Comparison of ENCODE assay signal across 30 mouse cellular contexts in the genomic region with DNA sequence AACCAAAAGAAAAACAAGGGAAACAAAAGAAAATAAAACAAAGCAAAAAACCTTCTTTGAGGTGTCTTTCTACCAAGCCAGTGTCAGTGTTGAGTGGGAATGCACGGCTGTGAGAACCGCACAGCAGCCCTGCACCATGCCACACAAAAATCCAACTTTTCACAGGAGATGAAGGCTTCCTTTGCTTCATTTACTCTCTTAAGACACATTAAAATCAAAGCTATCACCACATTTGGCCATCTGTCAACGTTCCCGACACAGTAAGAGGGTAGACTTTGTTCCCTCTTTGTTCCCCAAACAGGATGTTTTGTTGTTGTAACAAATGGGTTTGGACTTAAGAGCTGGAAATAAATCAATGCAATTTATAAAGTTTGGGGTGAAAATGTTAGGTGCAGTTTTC.
DNase-seq lines count a peak whose midpoint lies in the region; ATAC-seq lines count a peak whose summit lies in the region.
"Had no signal": no experiment of that assay in that cellular context is flagged by ENCODE, and none has a peak within 500 bp of the region (broad histone marks: within the 10 kb centered on the region; RNA-seq: fewer than 3 reads in every experiment).

No protein-coding gene starts in this region.

- ATAC-seq in embryonic facial prominence, embryonic 14.5 days (ENCODE audit: low read depth) = no peak; the same call in 1 of the 2 replicates
- ATAC-seq in hindbrain, embryonic 11.5 days (ENCODE audit: low FRiP score) = peak; percentile 75
- ATAC-seq in hindbrain, embryonic 14.5 days (ENCODE audit: low FRiP score) = no peak
- peak; percentile 39; the same call in 1 of the 2 replicates for ATAC-seq in neural tube, embryonic 12.5 days (ENCODE audit: low FRiP score, low read depth)
- ATAC-seq in neural tube, embryonic 15.5 days (ENCODE audit: low FRiP score) = no peak
- ATAC-seq: intestine, embryonic 16.5 days; midbrain, embryonic 13.5 days had no signal

- H3K27ac ChIP-seq in embryonic facial prominence, embryonic 14.5 days (replicated peaks; ENCODE audit: low read depth, low read length) = no peak overlapping the region
- no peak overlapping the region for H3K27ac ChIP-seq in embryonic facial prominence, embryonic 10.5 days (replicated peaks)
- H3K27ac ChIP-seq in hindbrain, embryonic 11.5 days (ENCODE audit: low read depth, low read length) = no peak overlapping the region; the same call in 1 of the 2 replicates
- no peak overlapping the region for H3K27ac ChIP-seq in hindbrain, embryonic 14.5 days
- no peak overlapping the region for H3K27ac ChIP-seq in neural tube, embryonic 12.5 days
- H3K27ac ChIP-seq in neural tube, embryonic 15.5 days (replicated peaks) = no peak overlapping the region
- H3K27ac ChIP-seq: gastrocnemius, adult 2 months; heart, adult 2 months; heart, embryonic 13.5 days; left cerebral cortex, adult 2 months; limb, embryonic 13.5 days; lung, embryonic 15.5 days; midbrain, embryonic 13.5 days; stomach, postnatal 0 days had no signal

- no peaks in the 10 kb centered on the region for H3K27me3 ChIP-seq in embryonic facial prominence, embryonic 14.5 days (replicated peaks; ENCODE audit: control insufficient read depth, insufficient read depth, low read length)
- H3K27me3 ChIP-seq in embryonic facial prominence, embryonic 10.5 days (replicated peaks; ENCODE audit: low read depth, poor library complexity, severe bottlenecking) = no peaks in the 10 kb centered on the region
- H3K27me3 ChIP-seq in hindbrain, embryonic 11.5 days (ENCODE audit: control insufficient read depth, insufficient read depth, low read length) = no peaks in the 10 kb centered on the region
- H3K27me3 ChIP-seq in hindbrain, embryonic 14.5 days (ENCODE audit: control insufficient read depth, insufficient read depth, low read length) = no peaks in the 10 kb centered on the region
- no peaks in the 10 kb centered on the region for H3K27me3 ChIP-seq in neural tube, embryonic 12.5 days (replicated peaks)
- no peaks in the 10 kb centered on the region for H3K27me3 ChIP-seq in neural tube, embryonic 15.5 days (replicated peaks)
- H3K27me3 ChIP-seq: CH12.LX; heart, embryonic 13.5 days; limb, embryonic 13.5 days; lung, embryonic 15.5 days; midbrain, embryonic 13.5 days had no signal

- no peak overlapping the region for H3K9ac ChIP-seq in embryonic facial prominence, embryonic 14.5 days (ENCODE audit: low read depth, low read length)
- H3K9ac ChIP-seq in hindbrain, embryonic 11.5 days (ENCODE audit: low read depth, low read length) = no peak overlapping the region
- no peak overlapping the region for H3K9ac ChIP-seq in hindbrain, embryonic 14.5 days
- no peak overlapping the region for H3K9ac ChIP-seq in neural tube, embryonic 12.5 days
- no peak overlapping the region for H3K9ac ChIP-seq in neural tube, embryonic 15.5 days (replicated peaks)
- H3K9ac ChIP-seq: heart, embryonic 13.5 days; limb, embryonic 13.5 days; lung, embryonic 15.5 days; midbrain, embryonic 13.5 days had no signal

- H3K4me2 ChIP-seq in embryonic facial prominence, embryonic 14.5 days (ENCODE audit: low read depth, low read length) = no peak overlapping the region
- H3K4me2 ChIP-seq in hindbrain, embryonic 11.5 days (replicated peaks; ENCODE audit: low read depth, low read length) = no peak overlapping the region
- H3K4me2 ChIP-seq in hindbrain, embryonic 14.5 days (replicated peaks) = no peak overlapping the region
- no peak overlapping the region for H3K4me2 ChIP-seq in neural tube, embryonic 12.5 days (replicated peaks)
- no peak overlapping the region for H3K4me2 ChIP-seq in neural tube, embryonic 15.5 days
- H3K4me2 ChIP-seq: heart, embryonic 13.5 days; limb, embryonic 13.5 days; liver, embryonic 11.5 days; lung, embryonic 15.5 days; midbrain, embryonic 13.5 days had no signal

- no peaks in the 10 kb centered on the region for H3K4me1 ChIP-seq in embryonic facial prominence, embryonic 14.5 days (ENCODE audit: control insufficient read depth, insufficient read depth, low read length)
- H3K4me1 ChIP-seq in embryonic facial prominence, embryonic 10.5 days = 0 out of 2 replicates have a peak, but pooled peaks cover 2% of the 10 kb centered on the region
- no peaks in the 10 kb centered on the region for H3K4me1 ChIP-seq in hindbrain, embryonic 11.5 days (replicated peaks; ENCODE audit: control insufficient read depth, insufficient read depth, low read length)
- no peaks in the 10 kb centered on the region for H3K4me1 ChIP-seq in hindbrain, embryonic 14.5 days (replicated peaks; ENCODE audit: control insufficient read depth, insufficient read depth, low read length)
- H3K4me1 ChIP-seq in neural tube, embryonic 12.5 days = no peaks in the 10 kb centered on the region; the same call in 1 of the 2 replicates
- H3K4me1 ChIP-seq in neural tube, embryonic 15.5 days = no peaks in the 10 kb centered on the region
- H3K4me1 ChIP-seq: heart, embryonic 13.5 days; limb, embryonic 13.5 days; lung, embryonic 15.5 days had no signal

- H3K4me3 ChIP-seq in embryonic facial prominence, embryonic 14.5 days (ENCODE audit: low read depth, low read length) = no peak overlapping the region
- no peak overlapping the region for H3K4me3 ChIP-seq in embryonic facial prominence, embryonic 10.5 days
- no peak overlapping the region for H3K4me3 ChIP-seq in hindbrain, embryonic 11.5 days (ENCODE audit: low read depth, low read length)
- no peak overlapping the region for H3K4me3 ChIP-seq in hindbrain, embryonic 14.5 days (replicated peaks; ENCODE audit: low read length)
- H3K4me3 ChIP-seq in neural tube, embryonic 12.5 days = no peak overlapping the region
- no peak overlapping the region for H3K4me3 ChIP-seq in neural tube, embryonic 15.5 days (replicated peaks)
- H3K4me3 ChIP-seq: gastrocnemius, adult 2 months; heart, adult 2 months; heart, embryonic 13.5 days; left cerebral cortex, adult 2 months; limb, embryonic 13.5 days; lung, embryonic 15.5 days; midbrain, embryonic 13.5 days had no signal

- no peaks in the 10 kb centered on the region for H3K36me3 ChIP-seq in embryonic facial prominence, embryonic 14.5 days (ENCODE audit: control insufficient read depth, insufficient read depth, low read length)
- H3K36me3 ChIP-seq in embryonic facial prominence, embryonic 10.5 days (replicated peaks) = no peaks in the 10 kb centered on the region
- H3K36me3 ChIP-seq in hindbrain, embryonic 11.5 days (ENCODE audit: control insufficient read depth, insufficient read depth, low read length) = no peaks in the 10 kb centered on the region
- no peaks in the 10 kb centered on the region for H3K36me3 ChIP-seq in hindbrain, embryonic 14.5 days (replicated peaks; ENCODE audit: control insufficient read depth, insufficient read depth)
- H3K36me3 ChIP-seq in neural tube, embryonic 12.5 days = no peaks in the 10 kb centered on the region
- H3K36me3 ChIP-seq in neural tube, embryonic 15.5 days = no peaks in the 10 kb centered on the region
- H3K36me3 ChIP-seq: heart, embryonic 13.5 days; limb, embryonic 13.5 days; lung, embryonic 15.5 days; midbrain, embryonic 13.5 days had no signal

- 66% methylated on average over 4 of the region's 4 CpGs for WGBS in embryonic facial prominence, embryonic 14.5 days
- 68% methylated on average over 4 of the region's 4 CpGs for WGBS in embryonic facial prominence, embryonic 10.5 days
- WGBS in hindbrain, embryonic 11.5 days = 22% methylated on average over 4 of the region's 4 CpGs
- WGBS in hindbrain, embryonic 14.5 days = 11% methylated on average over 4 of the region's 4 CpGs
- WGBS in neural tube, embryonic 12.5 days = 17% methylated on average over 4 of the region's 4 CpGs
- WGBS in neural tube, embryonic 15.5 days = 18% methylated on average over 4 of the region's 4 CpGs

- no peaks in the 10 kb centered on the region for H3K9me3 ChIP-seq in embryonic facial prominence, embryonic 14.5 days (ENCODE audit: control insufficient read depth, low read length)
- H3K9me3 ChIP-seq in embryonic facial prominence, embryonic 10.5 days = no peaks in the 10 kb centered on the region
- no peaks in the 10 kb centered on the region for H3K9me3 ChIP-seq in hindbrain, embryonic 11.5 days (ENCODE audit: control insufficient read depth, low read length)
- no peaks in the 10 kb centered on the region for H3K9me3 ChIP-seq in hindbrain, embryonic 14.5 days (ENCODE audit: control insufficient read depth, low read length)
- H3K9me3 ChIP-seq in neural tube, embryonic 12.5 days = no peaks in the 10 kb centered on the region
- H3K9me3 ChIP-seq in neural tube, embryonic 15.5 days (replicated peaks) = no peaks in the 10 kb centered on the region
- H3K9me3 ChIP-seq: heart, embryonic 13.5 days; limb, embryonic 13.5 days; lung, embryonic 15.5 days; midbrain, embryonic 13.5 days had no signal

- peak; percentile 17 for DNase-seq in embryonic facial prominence, embryonic 14.5 days (ENCODE audit: low spot score)
- DNase-seq in embryonic facial prominence, embryonic 10.5 days (ENCODE audit: low spot score) = no peak
- DNase-seq in hindbrain, embryonic 11.5 days (ENCODE audit: low spot score) = peak; percentile 18
- no peak for DNase-seq in hindbrain, embryonic 14.5 days (ENCODE audit: low spot score)
- DNase-seq in retina, postnatal 1 day = peak; percentile 90
- DNase-seq in layer of hippocampus, postnatal 14 days (ENCODE audit: low spot score in 2 of 2) = no peak
- DNase-seq: adrenal gland, adult 8-10 months; cerebellum, adult 8-10 months; cerebellum, postnatal 25 days; gastrocnemius, adult 2 months; gastrocnemius, postnatal 36 days; heart, adult 2 months; heart, postnatal 10 days; kidney, adult 9 months; kidney, postnatal 14 days; layer of hippocampus, adult 9-11 months; right cerebral cortex, postnatal 4 days; thymus, adult 18-20 months; thymus, postnatal 25 days had no signal

Comparison
In these comparisons a context has a peak if more than half of its experiments do, and no peak if none do; other contexts are left out.
1. ATAC-seq: peak in hindbrain, embryonic 11.5 days (single experiment) and neural tube, embryonic 12.5 days (single experiment); none in embryonic facial prominence, embryonic 14.5 days (single experiment), hindbrain, embryonic 14.5 days (single experiment) and neural tube, embryonic 15.5 days (single experiment).
2. DNase-seq: peak in embryonic facial prominence, embryonic 14.5 days (single experiment), hindbrain, embryonic 11.5 days (single experiment) and retina, postnatal 1 day (single experiment); none in embryonic facial prominence, embryonic 10.5 days (single experiment), hindbrain, embryonic 14.5 days (single experiment) and layer of hippocampus, postnatal 14 days (0 of 2).